Mouse (Mus musculus) macrophage (primary cell): ENCODE results near the gene Psmc2. TPM values are rescaled to one million over a fixed set of nuclear protein-coding genes. Genes with fewer than 3 reads are reported as not detected.

Source experiments
- H3K27ac ChIP-seq: fragments of 350-480 bp; formaldehyde crosslinking; 2 replicates; pipeline ENCODE4 v1.9.0; 2021
- H3K36me3 ChIP-seq: fragments of 350-480 bp; formaldehyde crosslinking; 2 replicates; pipeline ENCODE4 v1.9.0; 2021; ENCODE audit errors: inconsistent target
- H3K4me3 ChIP-seq: fragments of 350-480 bp; formaldehyde crosslinking; 2 replicates; pipeline ENCODE4 v1.9.0; 2021; ENCODE audit errors: inconsistent target
- H3K79me2 ChIP-seq: fragments of 350-480 bp; formaldehyde crosslinking; 2 replicates; pipeline ENCODE4 v1.9.0; 2021; ENCODE audit errors: inconsistent target
- WGBS: methylation state at CpG from one replicate; pipeline ENCODE4 v1.1.7; 2026; ENCODE audit warnings: inconsistent platforms; ENCODE audit not compliant: missing documents; 5-methylcytosine and 5-hydroxymethylcytosine counted together
- polyA plus RNA-seq: library from polyadenylated mRNA; stranded (reverse); fragments of 250-400 nt; gene quantifications from 3 replicates; pipeline ENCODE4 v1.2.4, GENCODE M21; 2018; ENCODE audit warnings: inconsistent platforms

Psmc2 gene
- polyA plus RNA-seq, 1 experiment from 2014 or later = 98.6 TPM

DNA sequence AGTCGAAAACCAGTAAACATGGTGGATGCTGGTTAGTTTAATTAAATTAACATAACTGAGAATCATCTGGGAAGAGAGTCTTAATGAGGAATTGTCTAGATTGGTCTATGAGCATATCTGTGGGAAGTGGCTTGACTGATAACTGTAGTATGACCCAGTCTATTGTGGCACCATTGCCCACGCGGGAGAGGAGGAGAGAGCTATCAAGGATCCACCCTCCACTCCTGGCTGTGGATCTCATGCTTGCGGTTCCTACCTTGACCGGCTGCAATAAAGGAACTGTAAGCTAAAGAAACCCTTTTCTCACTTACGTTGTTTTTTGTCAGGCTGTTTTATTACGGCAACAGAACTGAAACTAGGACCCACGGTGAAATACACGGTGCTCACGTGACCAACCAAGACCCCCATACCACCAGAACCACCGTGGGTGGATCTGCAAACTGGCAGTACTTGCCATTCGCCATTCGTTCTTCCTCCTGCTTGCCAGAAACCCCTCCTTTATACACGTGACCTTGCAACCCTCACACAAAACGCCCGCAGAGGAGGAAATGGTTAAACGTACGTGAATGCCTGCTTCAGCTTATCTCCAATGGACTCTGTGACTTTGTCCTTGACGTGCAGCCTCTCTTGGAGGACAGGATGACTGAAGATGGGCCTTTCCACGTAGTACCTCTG, 61.7 kb downstream of the Psmc2 start:
- no peaks in the 10 kb centered on the region for H3K36me3 ChIP-seq
- H3K27ac ChIP-seq = no peak overlapping the region
- H3K4me3 ChIP-seq = no peak overlapping the region
- 72% methylated on average over 19 of the region's 20 CpGs for WGBS
- no peaks in the 10 kb centered on the region for H3K79me2 ChIP-seq

- H3K36me3 ChIP-seq = no peaks in the 10 kb centered on the region
- no peaks in the 10 kb centered on the region for H3K79me2 ChIP-seq
- H3K27ac ChIP-seq = no peak overlapping the region
- no peak overlapping the region for H3K4me3 ChIP-seq
- 71% methylated on average over 6 of the region's 6 CpGs for WGBS
Measured at GRCm38 (mm10) chr5:21847438-21847837, 62.4 kb downstream of the Psmc2 start.

- no peaks in the 10 kb centered on the region for H3K36me3 ChIP-seq
- WGBS = 77% methylated on average over 10 of the region's 10 CpGs
- no peak overlapping the region for H3K27ac ChIP-seq
- H3K79me2 ChIP-seq = no peaks in the 10 kb centered on the region
- H3K4me3 ChIP-seq = no peak overlapping the region
Measured at GRCm38 (mm10) chr5:21851679-21852340, 66.7 kb downstream of the Psmc2 start.

Other genes with a start within 250 kb of the Psmc2 start
- gene Lrrc17, start 241.7 kb upstream of the Psmc2 start, polyA plus RNA-seq = not detected in 3 replicates
- not detected in 3 replicates for gene Fbxl13, start 139.6 kb upstream of the Psmc2 start, polyA plus RNA-seq
- gene Armc10, start 139.5 kb upstream of the Psmc2 start, polyA plus RNA-seq = 25.3 to 27.4 TPM (median 26.0 TPM) in 3 replicates
- gene Napepld, start 83.9 kb upstream of the Psmc2 start, polyA plus RNA-seq = 3.4 to 6.0 TPM (median 4.8 TPM) in 3 replicates
- 44.9 to 107 TPM (median 54.7 TPM) in 3 replicates for gene Pmpcb, start 48.1 kb upstream of the Psmc2 start, polyA plus RNA-seq
- 34.1 to 81.4 TPM (median 62.3 TPM) in 3 replicates for gene Dnajc2, start within 50 bp of the Psmc2 start, polyA plus RNA-seq
- not detected in 3 replicates for gene Slc26a5, start 80.3 kb downstream of the Psmc2 start, polyA plus RNA-seq